Mouse (Mus musculus) lung, postnatal 0 days (tissue): ENCODE data around the gene Pigl.

Experiments
- CTCF ChIP-seq: IDR thresholded peaks from 2 replicates; pipeline ENCODE4 v1.5.1; 2016; ENCODE audit warnings: antibody characterized with exemption, mild to moderate bottlenecking
- EP300 ChIP-seq: IDR thresholded peaks from 2 replicates; pipeline ENCODE4 v1.6.1; 2016; ENCODE audit warnings: antibody characterized with exemption, mild to moderate bottlenecking, control low read depth

DNA sequence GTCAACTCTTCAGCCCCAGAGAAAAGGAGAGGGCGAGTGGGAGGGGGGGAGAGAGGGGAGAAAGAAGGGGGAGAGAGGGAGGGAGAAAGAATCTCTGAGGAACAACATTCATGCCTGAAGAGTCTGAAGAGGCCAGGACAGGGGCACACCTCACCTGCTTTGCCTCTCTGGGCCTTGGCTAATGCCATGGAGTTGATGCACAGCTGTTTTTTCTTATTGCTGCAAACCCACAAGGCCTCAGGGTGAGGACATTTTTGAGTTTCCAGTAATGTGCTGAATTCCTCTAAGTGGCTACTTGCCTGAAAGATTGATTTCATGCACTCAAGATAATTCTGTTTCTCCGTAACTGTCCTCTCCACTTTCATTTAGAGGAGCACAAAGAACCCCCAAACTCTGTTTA, 99.9 kb downstream of the Pigl start:
- no peak for TF ChIP-seq CTCF
- no peak for TF ChIP-seq EP300
